Mouse (Mus musculus) thymus, adult 18-20 months (tissue): ENCODE results near the gene Cyp2f2.

Source experiments
- DNase-seq, 2 experiments: peaks; one replicate each; pipeline ENCODE4 v3.0.0; 2022; ENCODE audit warnings: mixed read lengths in 2 of 2

Gene Cyp2f2

DNA sequence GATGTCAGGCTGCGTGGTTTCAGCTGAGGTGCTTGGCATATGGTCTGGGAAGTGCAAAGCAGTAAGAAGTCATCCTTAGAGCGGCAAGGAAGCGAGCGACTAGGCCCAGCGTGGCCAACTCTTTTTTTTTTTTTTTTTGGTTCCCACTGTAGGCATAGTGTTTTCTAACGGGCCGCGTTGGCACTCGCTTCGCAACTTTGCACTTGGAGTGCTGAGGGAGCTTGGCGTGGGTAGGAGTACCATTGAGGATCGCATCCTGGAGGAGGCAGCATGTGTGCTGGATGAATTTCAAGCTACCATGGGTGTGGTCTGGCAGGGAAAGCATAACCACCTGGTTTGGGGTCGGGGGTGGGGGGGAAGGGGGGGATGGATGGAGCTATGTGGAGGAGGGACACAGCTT, 36.3 kb downstream of the Cyp2f2 start:
- no peak for DNase-seq

DNA sequence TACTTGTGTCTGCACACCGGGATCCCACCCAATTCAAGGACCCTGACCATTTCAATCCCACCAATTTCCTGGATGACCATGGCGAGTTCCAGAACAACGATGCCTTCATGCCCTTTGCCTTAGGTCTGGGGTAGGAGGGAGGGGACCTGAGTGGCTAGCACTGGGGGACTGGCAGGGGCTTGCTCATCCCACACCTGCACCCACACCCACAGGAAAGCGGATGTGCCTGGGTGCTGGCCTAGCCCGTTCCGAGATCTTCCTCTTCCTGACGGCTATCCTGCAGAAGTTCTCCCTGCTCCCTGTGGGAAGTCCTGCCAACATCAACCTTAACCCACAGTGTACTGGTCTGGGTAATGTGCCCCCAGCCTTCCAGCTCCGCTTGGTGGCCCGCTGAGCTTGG, 38.5 kb downstream of the Cyp2f2 start:
- no peak for DNase-seq

DNA sequence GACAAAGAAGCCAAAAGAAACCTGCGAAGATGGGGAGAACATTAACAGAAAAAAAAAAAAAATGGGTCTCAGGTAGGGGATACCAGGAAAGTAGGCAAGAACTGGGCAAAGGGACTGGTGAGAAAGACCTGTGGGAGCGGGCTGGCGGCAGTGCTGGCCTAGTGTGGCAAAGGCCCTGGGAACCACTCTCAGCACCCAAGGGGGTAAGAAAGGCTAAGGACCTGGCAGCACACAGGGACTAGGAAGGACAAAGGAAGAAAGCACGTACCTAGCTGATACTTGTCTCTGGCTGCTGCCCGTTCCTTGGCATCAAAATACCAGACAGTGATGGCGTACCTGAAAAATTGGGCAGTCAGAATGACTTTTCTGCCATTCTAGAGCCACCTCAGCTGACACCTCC, 39.5 kb downstream of the Cyp2f2 start:
- no peak for DNase-seq

DNA sequence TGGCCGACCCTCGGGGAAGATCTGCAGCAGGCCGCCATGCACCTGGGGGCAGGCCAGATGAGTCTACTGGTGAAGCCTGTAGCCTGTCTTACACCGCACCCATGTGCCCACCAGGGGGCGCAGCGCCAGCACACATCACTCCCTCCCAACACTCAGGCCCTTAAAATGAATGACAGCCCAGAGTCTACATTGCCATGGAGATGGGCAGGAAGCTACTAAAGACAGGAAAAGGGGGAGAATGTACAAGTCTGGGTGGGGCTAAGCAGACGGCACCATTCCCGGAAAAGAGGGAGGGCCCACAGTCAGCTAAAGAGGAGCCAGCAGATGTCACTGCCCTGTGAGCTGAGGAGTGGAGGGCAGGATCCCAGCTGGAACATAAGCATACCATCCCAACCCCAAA, 40.2 kb downstream of the Cyp2f2 start:
- DNase-seq = peak; percentile 82 to 88

DNA sequence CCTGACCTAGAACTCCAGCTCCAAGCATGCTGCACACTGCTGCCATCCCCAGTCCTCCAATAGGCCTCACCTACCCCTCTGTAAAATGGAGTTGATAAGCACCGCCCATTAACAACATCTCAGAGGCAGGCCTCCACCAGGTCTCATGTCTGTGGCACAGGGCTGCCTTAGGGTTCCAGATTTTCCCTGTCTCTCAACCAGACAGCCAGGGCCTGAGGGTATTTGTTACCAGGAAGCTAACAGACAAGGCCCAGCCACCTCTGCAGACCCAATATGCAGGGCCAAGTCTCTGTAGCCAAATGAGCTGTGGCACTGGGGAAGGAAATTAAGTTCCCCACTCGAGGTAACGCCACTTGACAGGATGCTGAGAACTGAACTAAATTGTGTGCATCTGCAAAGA, 41.2 kb downstream of the Cyp2f2 start:
- no peak for DNase-seq

DNA sequence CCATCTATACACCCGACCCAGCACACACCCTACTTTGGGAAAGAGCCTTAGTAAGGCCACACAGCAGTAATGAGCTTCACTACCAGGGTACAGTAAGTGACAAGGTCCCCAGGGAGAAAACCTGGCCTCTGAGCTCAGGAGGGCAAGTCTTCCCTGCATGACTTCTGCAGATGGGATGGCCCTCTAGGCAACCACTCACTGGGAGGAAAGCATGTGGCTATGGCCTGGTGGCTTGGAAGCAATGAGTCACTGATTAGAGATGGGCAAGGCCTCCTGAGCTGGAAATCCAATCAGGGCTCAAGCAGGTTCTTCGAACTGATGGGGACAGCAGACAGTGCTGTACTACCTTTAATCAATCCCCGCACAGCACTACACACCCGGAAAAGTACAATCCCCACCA, 42.0 kb downstream of the Cyp2f2 start:
- DNase-seq = no peak

DNA sequence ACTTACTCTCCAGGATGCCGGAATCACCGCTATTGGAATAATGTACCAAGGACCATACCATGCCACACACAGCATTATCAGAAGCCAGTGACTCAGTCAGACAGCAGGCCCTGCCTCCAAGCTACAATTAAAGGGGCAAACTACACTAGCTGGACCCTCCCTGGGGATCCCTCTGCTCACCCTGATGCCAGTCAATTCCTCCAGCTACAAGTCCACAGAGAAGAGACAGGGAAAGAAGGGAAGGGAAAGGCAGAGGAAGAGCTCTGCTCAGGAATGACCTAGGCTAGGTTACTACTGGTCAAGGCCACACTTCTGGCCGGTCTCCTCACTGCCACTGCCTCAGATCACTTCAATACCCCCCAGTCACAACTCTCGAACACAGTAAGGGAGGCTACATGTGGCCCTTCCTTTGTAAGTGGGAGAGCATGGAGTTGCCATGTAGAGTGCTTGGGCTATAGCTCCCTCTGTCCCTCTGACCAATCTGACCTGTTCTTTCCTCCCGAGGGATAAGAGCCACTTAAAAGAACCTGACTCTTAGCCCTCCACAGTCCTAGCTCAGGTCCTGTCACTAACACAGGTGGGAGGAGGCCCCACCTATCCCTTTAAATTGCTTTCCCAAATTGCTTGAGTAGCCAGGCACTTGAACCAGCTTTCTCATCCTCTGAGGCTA, 43.2 kb downstream of the Cyp2f2 start:
- no peak for DNase-seq

DNA sequence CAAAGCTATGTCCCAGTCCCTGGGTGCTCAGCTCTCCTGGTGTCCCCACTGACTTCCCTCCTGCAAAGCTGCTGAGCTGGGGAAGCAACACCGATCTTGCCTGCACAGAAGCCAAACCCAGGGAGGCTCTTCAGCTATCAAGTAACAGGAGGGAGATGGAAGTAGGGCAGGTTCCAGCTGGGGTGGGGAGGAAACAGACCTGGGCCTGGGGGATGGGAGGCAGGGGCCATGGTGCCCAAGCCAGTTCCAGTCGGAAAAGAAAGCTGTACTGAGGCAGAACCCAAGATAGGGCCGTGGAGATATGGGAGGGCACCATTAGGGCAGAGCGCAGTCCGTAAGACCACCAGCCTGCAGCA, 43.7 kb downstream of the Cyp2f2 start:
- DNase-seq = no peak

DNA sequence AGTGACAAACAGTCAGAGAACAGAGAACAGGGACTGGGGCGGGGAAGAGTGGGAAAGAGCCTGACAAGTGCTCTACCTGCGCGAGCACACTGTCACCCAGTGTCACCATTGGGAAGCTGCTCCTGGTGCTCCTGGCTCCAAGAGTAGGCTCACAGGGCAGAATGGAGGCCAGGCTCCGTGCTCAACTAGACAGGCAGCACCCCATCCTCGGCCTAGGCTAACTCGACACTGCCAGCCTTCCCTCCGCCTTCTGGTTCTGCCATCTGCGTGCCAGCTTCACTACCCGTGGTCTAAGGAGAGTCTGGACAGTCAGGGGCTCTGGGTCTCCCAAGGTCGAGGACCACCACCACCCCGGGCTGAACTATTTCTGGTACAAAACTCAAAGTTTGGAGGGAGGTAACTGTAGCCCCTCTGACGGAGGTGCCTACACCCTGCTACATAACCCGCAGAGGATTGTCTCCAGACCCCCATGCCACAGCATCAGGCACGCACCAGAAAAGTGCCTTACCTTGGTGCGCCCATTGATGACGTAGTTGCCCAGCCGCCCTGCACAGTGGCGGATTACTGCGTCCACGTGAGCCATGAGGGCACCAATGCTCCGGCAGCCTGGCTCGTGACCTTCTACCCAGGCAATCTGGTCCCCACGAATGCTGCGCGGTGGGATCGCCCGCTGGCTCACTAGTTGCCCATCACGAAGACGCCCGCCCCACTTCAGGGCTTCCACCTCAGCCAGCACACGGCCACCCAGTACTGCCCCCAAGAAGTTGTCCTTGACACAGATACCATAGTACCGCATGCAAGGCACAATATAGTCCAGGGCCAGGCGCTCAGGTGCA, 44.6 kb downstream of the Cyp2f2 start:
- no peak for DNase-seq

DNA sequence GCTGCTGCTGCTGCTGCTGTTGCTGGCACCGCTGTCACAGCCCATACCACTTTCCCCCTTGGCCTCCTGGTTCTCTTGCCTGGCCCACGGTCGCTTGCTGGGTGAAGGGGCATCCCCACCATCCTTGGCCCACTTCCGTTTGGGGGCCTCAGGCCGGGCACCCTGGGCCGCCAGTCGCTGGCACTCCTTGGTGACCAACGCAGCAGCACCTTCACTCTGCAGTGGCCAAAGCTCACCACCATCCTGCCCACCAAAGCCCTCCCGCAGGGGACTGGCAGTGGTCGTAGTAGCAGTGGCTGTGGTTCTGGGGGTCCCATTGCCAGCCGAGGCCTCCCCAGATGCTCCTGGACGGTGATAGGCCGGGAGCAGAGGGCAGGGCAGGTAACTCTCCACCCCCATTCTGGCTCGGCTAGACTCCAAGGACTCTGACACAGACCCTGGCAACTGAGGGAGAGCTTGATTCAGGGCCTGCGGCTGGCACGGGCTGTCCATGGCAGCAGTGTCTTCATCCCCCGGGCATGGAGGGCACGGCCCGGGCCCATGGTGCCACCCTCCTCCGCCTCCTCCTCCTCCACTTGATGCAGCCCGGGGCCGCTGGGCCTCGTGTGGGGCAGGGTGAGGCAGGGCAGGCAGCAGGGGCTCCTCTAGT, 45.4 kb downstream of the Cyp2f2 start:
- peak in 1 of 2 experiments; percentile 40 for DNase-seq

DNA sequence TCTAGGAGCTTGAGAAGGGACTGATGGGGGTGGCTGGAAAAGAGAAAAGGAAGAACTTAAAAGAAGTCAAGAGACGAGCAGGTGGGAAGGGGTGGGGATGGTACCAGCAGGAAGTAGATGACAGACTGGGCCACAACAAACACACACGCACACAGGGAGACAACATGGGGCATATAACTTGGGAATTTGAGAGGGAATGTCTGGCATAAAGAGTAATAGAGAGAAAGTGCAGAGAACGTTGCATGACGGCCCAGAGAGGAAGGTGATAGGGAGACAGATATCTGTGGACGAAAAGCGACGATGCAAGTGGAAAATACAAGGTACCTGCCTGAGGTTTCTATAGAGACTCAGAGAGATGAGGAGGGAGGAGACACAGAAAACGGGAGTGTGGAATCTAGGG, 46.0 kb downstream of the Cyp2f2 start:
- no peak for DNase-seq

DNA sequence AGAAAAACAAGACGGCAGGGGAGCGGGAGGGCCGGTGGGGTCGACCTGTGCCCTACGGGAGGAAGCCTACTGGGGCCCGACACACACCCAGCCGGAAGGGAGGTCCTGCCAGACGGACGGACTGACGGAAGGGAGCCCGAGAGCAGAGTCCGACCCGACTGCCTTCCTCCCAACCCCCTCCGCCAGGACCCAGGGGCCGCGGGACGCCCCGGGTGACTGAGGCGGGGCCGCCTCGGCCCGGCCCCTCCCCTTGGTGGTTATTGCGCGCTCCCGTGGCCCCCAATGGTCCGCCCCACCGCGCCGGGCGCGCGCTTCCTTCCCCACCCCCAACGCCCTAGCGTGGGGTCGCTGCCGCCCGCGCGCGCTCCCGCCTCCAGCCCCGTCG, 46.5 kb downstream of the Cyp2f2 start:
- peak; percentile 81 to 83 for DNase-seq

DNA sequence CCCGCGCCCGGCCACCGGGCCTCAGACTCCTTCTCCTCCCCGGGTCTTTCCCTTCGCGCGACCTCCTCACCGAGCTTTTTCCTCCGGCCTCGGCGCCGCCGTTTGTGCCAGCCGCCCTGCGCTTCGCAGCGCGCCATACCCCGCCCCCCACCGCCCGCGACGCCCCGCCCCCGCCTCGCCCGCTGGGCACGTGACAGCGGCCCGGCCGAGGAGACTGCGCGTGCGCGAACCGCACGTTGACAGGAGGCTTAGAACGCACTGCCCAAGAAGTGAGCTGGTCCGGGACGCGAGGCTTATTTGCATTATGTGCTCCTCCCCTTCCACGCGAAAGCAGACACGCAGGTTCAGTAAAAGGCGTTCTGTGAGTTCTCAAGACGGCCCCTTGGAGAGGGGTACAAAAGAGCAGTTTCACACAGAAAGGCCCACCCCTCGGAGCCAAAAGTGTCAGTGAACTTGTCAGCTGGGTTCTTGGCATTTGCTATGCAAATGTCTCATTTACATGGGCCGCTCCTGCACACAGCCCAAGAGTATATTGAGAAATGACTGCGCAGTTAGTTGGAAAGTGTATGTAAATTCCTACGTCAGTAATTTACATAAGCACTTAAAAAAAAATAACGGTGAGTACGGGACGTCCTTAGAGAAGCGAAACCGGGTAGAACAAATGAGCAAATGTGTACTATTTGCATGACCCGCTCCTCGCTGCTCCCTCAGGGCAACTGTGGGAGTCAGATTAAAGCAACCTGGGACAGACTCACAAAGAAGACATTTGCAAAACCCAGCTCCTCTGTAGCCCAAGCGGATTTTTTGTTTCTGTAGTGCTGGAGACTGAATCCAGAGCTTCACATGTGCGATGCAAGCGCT, 47.1 kb downstream of the Cyp2f2 start, which contains the start of gene Egln2:
Gene Egln2 (minus strand): TSS at position 189 of the 861 bp plus-strand sequence.
- DNase-seq = peak; percentile 89 to 94

DNA sequence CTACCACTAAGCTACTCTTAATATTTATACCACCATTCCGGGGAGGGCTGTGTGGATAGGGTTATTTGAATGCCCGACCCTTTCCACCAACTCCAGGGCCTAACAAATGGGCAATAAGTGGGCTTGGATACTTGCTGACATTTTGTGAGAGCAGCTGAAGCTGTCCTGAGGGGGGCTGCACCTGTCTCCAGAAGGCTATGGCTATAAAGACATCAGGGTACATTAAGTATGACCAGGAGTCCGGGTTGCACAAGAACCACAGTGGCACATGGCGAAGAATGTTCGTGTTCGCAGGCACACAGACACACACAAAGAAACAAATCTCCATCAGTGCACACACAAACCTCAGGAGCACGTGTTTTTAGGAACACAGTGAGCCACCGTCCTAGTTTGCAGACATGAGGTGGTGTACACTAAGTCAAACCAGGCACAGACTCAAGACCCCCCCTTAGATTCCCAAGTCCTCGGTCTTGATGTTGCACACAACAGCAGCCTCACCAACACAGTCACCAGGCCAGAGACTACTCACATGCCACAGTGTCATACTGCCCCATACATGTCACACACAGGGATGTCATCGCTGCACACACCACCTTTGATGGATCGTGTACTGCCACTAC, 47.9 kb downstream of the Cyp2f2 start:
- DNase-seq = no peak

DNA sequence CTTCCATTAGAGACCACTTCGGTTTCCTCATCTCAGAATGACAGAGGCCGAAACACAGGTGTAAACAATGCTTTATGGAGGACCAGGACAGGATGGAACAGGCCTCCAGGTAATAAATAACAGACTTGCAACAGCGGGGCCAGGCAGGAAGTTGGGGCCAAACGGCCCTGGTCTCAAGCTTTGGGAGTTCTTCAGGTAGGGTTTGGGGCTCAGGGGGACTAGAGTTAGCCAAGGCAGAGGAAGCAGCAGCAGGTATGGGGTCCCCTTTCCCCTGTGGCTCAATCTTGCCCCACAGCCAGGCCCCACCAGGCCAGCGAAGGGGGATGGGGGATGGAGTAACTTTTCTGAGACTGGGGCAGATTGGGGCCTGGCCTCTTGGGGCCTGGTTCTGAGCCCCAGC, 48.7 kb downstream of the Cyp2f2 start:
- DNase-seq = no peak

DNA sequence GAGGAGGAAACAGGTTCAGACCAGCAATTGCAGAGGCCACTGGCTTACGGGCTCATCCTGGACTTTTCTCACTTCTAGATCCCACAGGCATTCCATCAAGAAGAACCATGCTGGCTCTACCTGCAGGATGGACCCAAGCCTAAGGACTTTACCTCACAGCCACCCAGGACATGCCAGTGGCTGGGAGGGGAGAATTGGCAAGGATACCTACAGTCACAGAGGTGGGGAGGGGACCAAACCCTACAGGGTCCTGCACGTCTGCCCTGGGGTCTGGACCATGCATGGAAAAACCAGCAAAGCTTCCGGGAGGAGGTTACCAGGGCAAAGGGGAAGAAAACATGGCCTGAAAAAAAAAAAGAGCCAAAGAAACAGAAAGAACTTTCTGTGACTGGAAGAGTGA, 51.3 kb downstream of the Cyp2f2 start:
- DNase-seq = no peak

DNA sequence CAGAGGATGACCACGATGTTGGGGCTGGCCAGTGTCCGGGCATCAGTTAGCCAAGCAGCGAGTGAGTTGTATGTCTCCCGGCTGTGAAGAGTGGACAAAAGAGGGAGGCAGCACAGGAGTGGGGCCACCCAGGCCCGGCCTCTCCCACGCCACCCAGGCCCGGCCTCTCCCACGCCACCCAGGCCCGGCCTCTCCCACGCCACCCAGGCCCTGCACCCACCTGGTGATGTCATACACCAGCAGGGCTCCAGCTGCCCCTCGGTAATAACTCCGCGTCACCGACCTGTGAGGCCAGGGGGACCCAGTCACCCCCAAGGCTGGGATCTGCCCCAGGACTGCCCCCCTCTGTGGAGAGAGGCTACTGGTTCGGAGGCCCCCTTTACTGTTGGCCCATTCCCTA, 54.8 kb downstream of the Cyp2f2 start:
- no peak for DNase-seq

DNA sequence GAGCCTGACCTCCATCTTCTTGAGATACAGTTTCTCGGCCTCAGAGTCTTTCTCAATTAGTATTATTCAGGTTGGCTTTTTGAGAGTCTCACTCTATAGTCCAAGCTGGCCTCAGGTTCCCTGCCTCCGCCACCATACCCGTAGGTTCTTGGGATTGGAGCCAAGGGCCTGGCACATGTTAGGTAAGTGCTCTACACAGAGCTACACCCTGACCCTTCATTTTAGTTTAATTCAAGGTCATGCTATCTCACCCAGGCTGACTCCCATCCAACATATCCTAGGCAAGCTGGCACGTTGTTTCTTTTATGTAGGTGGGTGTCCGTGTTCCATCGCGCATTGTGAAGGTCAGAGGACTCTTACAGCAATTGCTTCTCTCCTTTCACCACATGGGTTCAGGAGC, 55.2 kb downstream of the Cyp2f2 start:
- DNase-seq = no peak

DNA sequence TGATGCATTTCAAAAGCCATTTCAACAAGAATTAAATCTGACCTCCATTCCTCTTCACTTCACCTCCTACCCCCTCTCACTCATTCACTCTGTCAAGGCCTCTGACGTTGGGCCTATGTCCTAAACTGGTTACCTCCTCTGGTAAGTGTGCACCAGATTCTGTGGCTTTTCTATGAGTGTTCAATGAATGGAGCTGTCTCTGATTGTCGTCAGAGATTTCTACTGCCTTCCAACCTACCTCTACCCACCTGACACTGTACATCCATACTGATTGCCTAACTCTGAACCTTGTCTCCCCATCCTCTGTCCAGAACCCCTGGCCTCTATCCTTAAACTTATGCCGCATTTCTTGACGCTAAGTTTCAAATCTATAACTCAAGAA, 58.2 kb downstream of the Cyp2f2 start:
- no peak for DNase-seq

DNA sequence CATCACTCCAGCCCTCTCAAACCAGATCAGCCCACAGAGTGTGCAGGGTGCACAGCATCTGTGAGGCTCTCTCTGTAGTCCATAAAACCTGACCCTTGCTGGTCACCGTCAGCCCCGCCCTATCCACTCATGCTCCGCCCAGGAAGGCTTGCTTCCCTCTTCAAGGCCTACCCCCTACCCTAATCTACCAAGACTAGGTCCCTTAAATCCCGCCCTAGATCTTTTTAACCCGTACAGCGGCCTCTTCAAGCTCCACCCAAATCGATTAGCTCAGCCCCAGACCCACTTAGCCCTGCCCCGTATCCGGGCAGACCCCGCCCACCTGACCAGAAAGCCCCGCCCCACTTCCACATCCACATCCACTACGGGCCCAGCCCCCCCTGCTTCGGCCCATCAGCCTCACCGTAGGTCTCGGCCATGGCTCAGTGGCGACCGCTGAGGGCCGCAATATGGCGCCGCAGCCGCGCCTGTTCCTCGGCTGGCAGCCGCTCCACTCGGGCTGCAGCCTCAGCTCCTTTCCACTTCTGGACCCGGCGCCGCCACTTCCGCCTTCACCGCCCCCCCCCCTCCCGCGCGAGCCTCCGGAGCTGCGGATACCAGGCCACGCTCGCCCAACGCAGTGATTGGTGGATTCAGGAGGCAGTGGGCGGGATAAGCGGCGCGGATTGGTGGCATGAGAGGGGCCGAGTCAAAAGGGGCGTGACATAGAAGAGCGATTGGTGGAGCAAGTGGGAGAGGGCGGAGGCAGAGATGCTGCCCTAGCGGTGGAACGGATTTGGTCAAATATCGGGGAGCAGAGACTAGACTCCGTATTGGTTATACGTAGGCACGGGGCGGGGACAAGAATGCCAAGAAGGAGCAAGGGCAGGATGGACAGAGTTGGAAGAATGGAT, 58.9 kb downstream of the Cyp2f2 start, which contains the start of gene Rab4b:
Gene Rab4b (minus strand): TSS at position 573 of the 893 bp plus-strand sequence.
- peak; percentile 99 to 100 for DNase-seq

DNA sequence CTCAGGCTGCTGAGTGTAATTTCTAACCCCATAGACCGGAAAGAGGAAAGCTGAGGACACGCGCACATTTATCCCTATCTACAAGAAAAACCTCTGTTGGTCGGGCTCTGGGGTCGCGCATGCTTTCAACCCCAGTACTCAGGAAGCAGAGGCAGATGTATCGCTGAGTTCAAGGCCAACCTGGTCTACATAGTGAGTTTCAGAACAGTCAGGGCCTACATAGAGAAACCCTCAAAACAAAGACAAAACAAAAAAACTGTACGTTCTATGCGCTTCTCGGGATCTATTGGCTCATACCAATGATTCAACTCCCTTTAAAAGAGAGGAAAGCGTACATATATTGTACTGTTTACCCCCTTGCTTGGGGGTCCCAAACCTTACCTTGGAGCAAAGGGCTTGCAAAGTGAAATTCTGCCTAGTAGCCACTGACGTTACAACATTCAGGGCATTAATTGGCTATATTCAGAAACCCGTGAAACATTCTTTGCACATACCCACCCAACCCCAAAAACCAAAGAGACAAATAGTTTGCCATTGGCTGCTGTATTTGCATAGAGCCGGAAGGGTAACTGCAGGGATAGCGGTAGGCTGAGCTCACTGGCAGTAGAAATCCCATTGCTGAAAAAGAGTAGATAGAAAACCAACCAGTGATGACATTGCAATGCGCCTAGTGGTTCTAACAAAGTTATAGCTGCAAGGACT, 59.7 kb downstream of the Cyp2f2 start:
- DNase-seq = no peak
